Mouse (Mus musculus): ENCODE results near the gene Tmem247. TPM values are rescaled to one million over a fixed set of nuclear protein-coding genes. Genes with fewer than 3 reads are reported as not detected.

The Tmem247 gene
- total RNA-seq (2012; rRNA removed) (not detected in 2 replicates), polyA plus RNA-seq (2012; ENCODE audit: insufficient read depth in 1 of 2, insufficient read length in 2 of 2, low read depth in 1 of 2, low replicate concordance in 2 of 2, missing spikeins in 1 of 2) (not detected)

DNA sequence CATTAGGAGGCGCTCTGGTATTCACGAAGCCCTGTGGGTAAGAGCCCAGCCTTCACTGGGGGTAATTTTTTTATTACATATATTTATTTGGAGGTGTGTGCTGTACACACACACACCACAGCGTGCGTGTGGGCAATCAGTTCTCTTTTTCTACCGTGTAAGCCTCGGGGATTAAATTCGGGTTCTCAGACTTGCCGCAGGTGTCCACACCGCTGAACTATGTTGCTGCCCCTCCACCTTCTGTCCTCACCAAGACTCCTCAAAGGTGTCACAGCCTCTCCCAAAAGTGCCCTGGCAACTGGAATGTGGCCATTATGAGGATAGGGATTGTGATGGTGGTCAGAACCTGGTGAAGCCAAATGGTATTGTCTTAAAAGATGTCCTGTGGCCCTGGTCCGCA, at the start of gene Tmem247:
Gene Tmem247 (plus strand): TSS at position 301 of the 400 bp plus-strand sequence.
- no peak for DNase-seq (ENCODE audit: low read depth, low spot score)
- Histone ChIP-seq H3K9ac (ENCODE audit: control insufficient read depth, low read depth, low read length, poor library complexity, severe bottlenecking) (no peak within 1 kb of the TSS), H3K4me3 (ENCODE audit: control insufficient read depth in 1 of 2, insufficient read depth in 1 of 2, low read depth in 2 of 2, low read length in 2 of 2) (no peak within 1 kb of the TSS), H3K9me3 (replicated peaks; ENCODE audit: insufficient read depth, low read length) (no peaks in the 10 kb centered on the region), H3K27me3 (ENCODE audit: control insufficient read depth in 1 of 2, insufficient read depth in 2 of 2, low read length in 2 of 2) (no peaks in the 10 kb centered on the region; a peak in 1 of 4 replicates), H3K79me2 (ENCODE audit: control insufficient read depth, insufficient read depth, low read length, poor library complexity) (no peaks in the 10 kb centered on the region), H3K4me1 (ENCODE audit: control insufficient read depth in 1 of 2, insufficient read depth in 2 of 2, low read length in 2 of 2) (peaks cover 0 to 8% of the 10 kb centered on the region in 2 experiments; a peak in 1 of 4 replicates), H3K27ac (ENCODE audit: control insufficient read depth, low read depth, low read length) (no peak within 1 kb of the TSS), H3K36me3 (ENCODE audit: control insufficient read depth in 1 of 2, insufficient read depth in 2 of 2, low read length in 2 of 2) (peaks cover 0 to 5% of the 10 kb centered on the region in 2 experiments; a peak in 2 of 4 replicates)
- TF ChIP-seq SMC3 (IDR thresholded peaks at IDR 0.05; ENCODE audit: low read depth, low read length): no peak
- peak in 1 of 3 experiments; percentile 21; a peak in 1 of 6 replicates for TF ChIP-seq CTCF (IDR thresholded peaks at IDR 0.05 in 2 of 3, conservative IDR thresholded peaks at IDR 0.05 in 1 of 3; ENCODE audit: control insufficient read depth in 1 of 3, insufficient read depth in 1 of 3, low read depth in 2 of 3, low read length in 3 of 3, poor library complexity in 1 of 3, severe bottlenecking in 1 of 3)
- TF ChIP-seq TAL1 (IDR thresholded peaks at IDR 0.05; ENCODE audit: low read length): no peak

DNA sequence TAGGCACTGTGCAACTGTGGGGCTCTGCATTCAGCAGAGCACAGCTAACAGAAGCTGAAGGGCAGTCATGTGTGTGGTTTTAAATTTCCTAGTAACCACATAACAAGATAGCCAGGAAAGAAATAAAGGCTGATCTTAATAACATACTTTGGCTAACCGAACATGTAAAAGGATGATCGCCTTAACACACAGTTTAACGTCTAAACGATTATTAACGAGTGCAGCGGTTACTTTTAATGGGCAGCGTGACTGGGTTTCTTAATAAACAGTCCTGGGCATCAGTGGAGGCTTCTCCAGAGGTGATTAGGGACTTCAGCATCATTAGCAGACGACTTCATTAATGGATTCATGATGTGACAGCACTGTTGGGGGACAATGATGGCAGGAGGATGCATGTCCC, 46.6 kb upstream of the Tmem247 start:
- no peaks in the 10 kb centered on the region for H3K9me3 ChIP-seq (replicated peaks; ENCODE audit: insufficient read depth, low read length)
- no peak overlapping the region for H3K27ac ChIP-seq (ENCODE audit: control insufficient read depth, low read depth, low read length)
- no peak overlapping the region for H3K9ac ChIP-seq (ENCODE audit: control insufficient read depth, low read depth, low read length, poor library complexity, severe bottlenecking)
- TF ChIP-seq KAT2A (conservative IDR thresholded peaks at IDR 0.05; ENCODE audit: low read depth, low read length) (no peak), ZNF384 (IDR thresholded peaks at IDR 0.05; ENCODE audit: low read depth, low read length) (no peak), EP300 (IDR thresholded peaks at IDR 0.05; ENCODE audit: low read depth in 1 of 2, low read length in 2 of 2) (no peak), JUND (IDR thresholded peaks at IDR 0.05; ENCODE audit: low read depth, low read length) (no peak), NELFE (IDR thresholded peaks at IDR 0.05; ENCODE audit: low read depth, low read length) (no peak), MAZ (IDR thresholded peaks at IDR 0.05; ENCODE audit: low read depth, low read length) (no peak), USF1 (IDR thresholded peaks at IDR 0.05; ENCODE audit: low read depth, low read length) (no peak), MYB (IDR thresholded peaks at IDR 0.05; ENCODE audit: low read depth, low read length) (no peak), ZC3H11A (IDR thresholded peaks at IDR 0.05; ENCODE audit: low read depth, low read length) (no peak), CTCF (IDR thresholded peaks at IDR 0.05 in 2 of 3, conservative IDR thresholded peaks at IDR 0.05 in 1 of 3; ENCODE audit: control insufficient read depth in 1 of 3, insufficient read depth in 1 of 3, low read depth in 2 of 3, low read length in 3 of 3, poor library complexity in 1 of 3, severe bottlenecking in 1 of 3) (no peak), E2F4 (IDR thresholded peaks at IDR 0.05; ENCODE audit: borderline replicate concordance, low read depth, low read length) (no peak), TAL1 (IDR thresholded peaks at IDR 0.05; ENCODE audit: low read length) (no peak), RAD21 (IDR thresholded peaks at IDR 0.05; ENCODE audit: low read depth, low read length) (no peak), NRF1 (IDR thresholded peaks at IDR 0.05; ENCODE audit: insufficient read depth, low read depth, low read length, poor library complexity, severe bottlenecking) (no peak)
- no peak overlapping the region for H3K4me3 ChIP-seq (ENCODE audit: control insufficient read depth in 1 of 2, insufficient read depth in 1 of 2, low read depth in 2 of 2, low read length in 2 of 2)
- peaks cover 0 to 6% of the 10 kb centered on the region in 2 experiments; a peak in 1 of 4 replicates for H3K4me1 ChIP-seq (ENCODE audit: control insufficient read depth in 1 of 2, insufficient read depth in 2 of 2, low read length in 2 of 2)
- no peaks in the 10 kb centered on the region for H3K79me2 ChIP-seq (ENCODE audit: control insufficient read depth, insufficient read depth, low read length, poor library complexity)
- no peaks in the 10 kb centered on the region; a peak in 1 of 4 replicates for H3K36me3 ChIP-seq (ENCODE audit: control insufficient read depth in 1 of 2, insufficient read depth in 2 of 2, low read length in 2 of 2)
- DNase-seq (ENCODE audit: low read depth, low spot score): no peak
- H3K27me3 ChIP-seq (ENCODE audit: control insufficient read depth in 1 of 2, insufficient read depth in 2 of 2, low read length in 2 of 2): peaks cover 0 to 2% of the 10 kb centered on the region in 2 experiments; a peak in 3 of 4 replicates

Data from MEL (cell line).